Mouse (Mus musculus): ENCODE results near the gene Slc16a10. TPM values are rescaled to one million over a fixed set of nuclear protein-coding genes. Genes with fewer than 3 reads are reported as not detected.
A peak's percentile ranks its signal among the peaks of the same experiment; 100 is the strongest.

Gene Slc16a10
- polyA plus RNA-seq, 1 experiment from 2014 or later: 6.2 TPM

- 62% methylated on average over 3 of the region's 3 CpGs for WGBS
- Histone ChIP-seq H3K27ac (ENCODE audit: low read depth, low read length) (no peak overlapping the region), H3K9ac (ENCODE audit: low read length) (no peak overlapping the region), H3K4me1 (replicated peaks; ENCODE audit: control insufficient read depth, insufficient read depth, low read length) (no peaks in the 10 kb centered on the region), H3K4me3 (ENCODE audit: low read depth, low read length) (no peak overlapping the region), H3K36me3 (ENCODE audit: control insufficient read depth, insufficient read depth, low read length) (no peaks in the 10 kb centered on the region), H3K4me2 (ENCODE audit: low read depth, low read length, severe bottlenecking) (no peak overlapping the region), H3K9me3 (ENCODE audit: control insufficient read depth, low read length) (no peaks in the 10 kb centered on the region), H3K27me3 (ENCODE audit: control insufficient read depth, insufficient read depth, low read length) (no peaks in the 10 kb centered on the region)
- ATAC-seq (replicated peaks; ENCODE audit: low FRiP score) (no peak), DNase-seq (ENCODE audit: low spot score) (no peak)
Observed at GRCm38 (mm10) chr10:40053257-40053895, 88.7 kb downstream of the Slc16a10 start.

DNA sequence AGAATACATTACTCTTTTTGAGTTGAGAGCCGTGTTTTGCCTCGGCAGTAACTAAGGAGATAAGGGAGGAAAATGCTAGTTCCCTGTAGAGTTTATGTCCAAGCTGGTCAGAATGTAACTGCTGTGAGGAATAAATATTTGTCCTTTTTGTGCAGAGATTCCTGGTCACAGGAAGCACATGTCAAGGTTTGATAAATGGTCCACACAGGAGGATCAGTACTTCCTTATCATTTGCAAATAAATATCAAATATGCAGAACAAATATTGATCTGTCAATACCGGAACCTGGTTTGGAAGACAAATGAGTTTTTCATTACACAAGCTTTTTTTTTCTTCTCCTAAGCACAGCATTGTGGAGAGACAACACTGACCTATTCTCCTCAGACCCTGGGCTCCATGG lies 90.1 kb downstream of the Slc16a10 start:
- no peaks in the 10 kb centered on the region for H3K4me1 ChIP-seq (replicated peaks; ENCODE audit: control insufficient read depth, insufficient read depth, low read length)
- 86% methylated on average over 3 of the region's 3 CpGs for WGBS
- H3K4me2 ChIP-seq (ENCODE audit: low read depth, low read length, severe bottlenecking): no peak overlapping the region
- H3K9ac ChIP-seq (ENCODE audit: low read length): no peak overlapping the region
- no peaks in the 10 kb centered on the region for H3K27me3 ChIP-seq (ENCODE audit: control insufficient read depth, insufficient read depth, low read length)
- no peak overlapping the region for H3K4me3 ChIP-seq (ENCODE audit: low read depth, low read length)
- DNase-seq (ENCODE audit: low spot score) (peak; percentile 2), ATAC-seq (replicated peaks; ENCODE audit: low FRiP score) (no peak)
- H3K27ac ChIP-seq (ENCODE audit: low read depth, low read length): no peak overlapping the region
- H3K9me3 ChIP-seq (ENCODE audit: control insufficient read depth, low read length): no peaks in the 10 kb centered on the region
- H3K36me3 ChIP-seq (ENCODE audit: control insufficient read depth, insufficient read depth, low read length): no peaks in the 10 kb centered on the region

GRCm38 (mm10) chr10:40050763-40051162 lies 91.3 kb downstream of the Slc16a10 start:
- no peak for ATAC-seq (replicated peaks; ENCODE audit: low FRiP score)
- H3K9ac ChIP-seq (ENCODE audit: low read length): no peak overlapping the region
- 87% methylated on average over 2 of the region's 2 CpGs for WGBS

GRCm38 (mm10) chr10:40041339-40041738 lies 100.7 kb downstream of the Slc16a10 start:
- Histone ChIP-seq H3K4me1 (replicated peaks; ENCODE audit: control insufficient read depth, insufficient read depth, low read length) (no peaks in the 10 kb centered on the region), H3K4me3 (ENCODE audit: low read depth, low read length) (no peak overlapping the region), H3K36me3 (ENCODE audit: control insufficient read depth, insufficient read depth, low read length) (no peaks in the 10 kb centered on the region), H3K9me3 (ENCODE audit: control insufficient read depth, low read length) (no peaks in the 10 kb centered on the region), H3K27ac (ENCODE audit: low read depth, low read length) (no peak overlapping the region), H3K4me2 (ENCODE audit: low read depth, low read length, severe bottlenecking) (no peak overlapping the region), H3K9ac (ENCODE audit: low read length) (no peak overlapping the region), H3K27me3 (ENCODE audit: control insufficient read depth, insufficient read depth, low read length) (no peaks in the 10 kb centered on the region)
- DNase-seq (ENCODE audit: low spot score) (no peak), ATAC-seq (replicated peaks; ENCODE audit: low FRiP score) (no peak)
- WGBS: 17% methylated on average over 4 of the region's 4 CpGs

More at GRCm38 (mm10) chr10:40050763-40051162, 91.3 kb downstream of the Slc16a10 start:
- H3K27ac ChIP-seq (ENCODE audit: low read depth, low read length): no peak overlapping the region
- H3K9me3 ChIP-seq (ENCODE audit: control insufficient read depth, low read length): no peaks in the 10 kb centered on the region
- H3K4me3 ChIP-seq (ENCODE audit: low read depth, low read length): no peak overlapping the region
- no peaks in the 10 kb centered on the region for H3K36me3 ChIP-seq (ENCODE audit: control insufficient read depth, insufficient read depth, low read length)
- no peaks in the 10 kb centered on the region for H3K27me3 ChIP-seq (ENCODE audit: control insufficient read depth, insufficient read depth, low read length)
- no peak overlapping the region for H3K4me2 ChIP-seq (ENCODE audit: low read depth, low read length, severe bottlenecking)
- H3K4me1 ChIP-seq (replicated peaks; ENCODE audit: control insufficient read depth, insufficient read depth, low read length): no peaks in the 10 kb centered on the region
- DNase-seq (ENCODE audit: low spot score): no peak

DNA sequence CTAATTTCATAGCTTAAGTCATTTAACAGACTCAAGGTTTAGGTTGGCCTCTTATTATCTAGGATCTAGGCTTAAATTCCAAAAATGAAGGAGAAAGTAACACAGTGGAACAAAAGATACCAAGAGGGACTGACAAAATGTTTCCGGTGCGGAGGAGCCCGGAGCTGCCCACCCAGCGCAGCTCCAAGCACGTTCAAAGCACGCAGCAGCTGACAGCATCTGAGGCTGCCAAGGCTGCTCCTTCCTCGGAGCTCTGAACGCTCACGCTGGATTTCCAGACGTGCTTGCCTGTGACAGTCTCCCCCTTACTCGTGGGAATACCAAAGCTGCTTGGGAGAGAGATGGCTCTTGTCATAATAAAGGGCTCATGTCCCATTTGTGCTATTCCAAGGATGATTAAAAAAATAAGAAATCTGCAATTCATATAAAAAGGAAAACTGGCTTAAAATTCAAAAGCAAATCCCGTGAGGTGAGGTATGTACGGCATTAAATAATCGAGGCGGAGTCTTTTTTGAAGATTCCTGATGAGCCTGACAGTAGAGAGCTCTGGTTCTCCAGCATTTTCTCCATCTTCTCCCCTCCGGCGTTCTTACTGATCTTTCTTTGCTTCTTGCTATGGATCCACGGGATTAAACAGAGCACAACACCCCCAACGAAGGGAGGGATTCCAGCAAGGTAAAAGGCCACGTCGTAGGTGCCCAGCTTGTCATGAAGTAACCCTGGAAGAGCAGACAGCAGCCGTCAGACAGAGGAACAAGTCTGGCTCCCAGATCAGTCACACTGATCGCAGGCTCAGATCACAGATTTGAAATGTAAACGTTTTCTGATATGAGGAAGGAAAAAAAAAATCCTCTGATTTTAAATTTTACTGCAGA lies 105.1 kb downstream of the Slc16a10 start:
- H3K4me3 ChIP-seq (ENCODE audit: low read depth, low read length): no peak overlapping the region
- ATAC-seq (replicated peaks; ENCODE audit: low FRiP score) (no peak), DNase-seq (ENCODE audit: low spot score) (no peak)
- no peaks in the 10 kb centered on the region for H3K4me1 ChIP-seq (replicated peaks; ENCODE audit: control insufficient read depth, insufficient read depth, low read length)
- no peaks in the 10 kb centered on the region for H3K27me3 ChIP-seq (ENCODE audit: control insufficient read depth, insufficient read depth, low read length)
- no peak overlapping the region for H3K4me2 ChIP-seq (ENCODE audit: low read depth, low read length, severe bottlenecking)
- H3K36me3 ChIP-seq (ENCODE audit: control insufficient read depth, insufficient read depth, low read length): no peaks in the 10 kb centered on the region
- 81% methylated on average over 24 of the region's 24 CpGs for WGBS
- H3K9me3 ChIP-seq (ENCODE audit: control insufficient read depth, low read length): no peaks in the 10 kb centered on the region
- no peak overlapping the region for H3K27ac ChIP-seq (ENCODE audit: low read depth, low read length)
- no peak overlapping the region for H3K9ac ChIP-seq (ENCODE audit: low read length)

GRCm38 (mm10) chr10:40034956-40035355 lies 107.1 kb downstream of the Slc16a10 start:
- Histone ChIP-seq H3K27ac (ENCODE audit: low read depth, low read length) (no peak overlapping the region), H3K4me1 (replicated peaks; ENCODE audit: control insufficient read depth, insufficient read depth, low read length) (no peaks in the 10 kb centered on the region), H3K4me2 (ENCODE audit: low read depth, low read length, severe bottlenecking) (no peak overlapping the region), H3K27me3 (ENCODE audit: control insufficient read depth, insufficient read depth, low read length) (no peaks in the 10 kb centered on the region), H3K4me3 (ENCODE audit: low read depth, low read length) (no peak overlapping the region), H3K36me3 (ENCODE audit: control insufficient read depth, insufficient read depth, low read length) (no peaks in the 10 kb centered on the region), H3K9me3 (ENCODE audit: control insufficient read depth, low read length) (no peaks in the 10 kb centered on the region), H3K9ac (ENCODE audit: low read length) (no peak overlapping the region)
- DNase-seq (ENCODE audit: low spot score) (no peak), ATAC-seq (replicated peaks; ENCODE audit: low FRiP score) (no peak)
- WGBS: 89% methylated on average over 6 of the region's 6 CpGs

GRCm38 (mm10) chr10:40032897-40033296 lies 109.2 kb downstream of the Slc16a10 start:
- H3K36me3 ChIP-seq (ENCODE audit: control insufficient read depth, insufficient read depth, low read length): no peaks in the 10 kb centered on the region
- no peak for ATAC-seq (replicated peaks; ENCODE audit: low FRiP score)
- H3K4me3 ChIP-seq (ENCODE audit: low read depth, low read length): no peak overlapping the region
- WGBS: 84% methylated on average over 2 of the region's 2 CpGs
- H3K4me2 ChIP-seq (ENCODE audit: low read depth, low read length, severe bottlenecking): no peak overlapping the region
- H3K9me3 ChIP-seq (ENCODE audit: control insufficient read depth, low read length): no peaks in the 10 kb centered on the region
- DNase-seq (ENCODE audit: low spot score): no peak
- H3K27me3 ChIP-seq (ENCODE audit: control insufficient read depth, insufficient read depth, low read length): no peaks in the 10 kb centered on the region
- H3K9ac ChIP-seq (ENCODE audit: low read length): no peak overlapping the region
- H3K27ac ChIP-seq (ENCODE audit: low read depth, low read length): no peak overlapping the region
- H3K4me1 ChIP-seq (replicated peaks; ENCODE audit: control insufficient read depth, insufficient read depth, low read length): no peaks in the 10 kb centered on the region

DNA sequence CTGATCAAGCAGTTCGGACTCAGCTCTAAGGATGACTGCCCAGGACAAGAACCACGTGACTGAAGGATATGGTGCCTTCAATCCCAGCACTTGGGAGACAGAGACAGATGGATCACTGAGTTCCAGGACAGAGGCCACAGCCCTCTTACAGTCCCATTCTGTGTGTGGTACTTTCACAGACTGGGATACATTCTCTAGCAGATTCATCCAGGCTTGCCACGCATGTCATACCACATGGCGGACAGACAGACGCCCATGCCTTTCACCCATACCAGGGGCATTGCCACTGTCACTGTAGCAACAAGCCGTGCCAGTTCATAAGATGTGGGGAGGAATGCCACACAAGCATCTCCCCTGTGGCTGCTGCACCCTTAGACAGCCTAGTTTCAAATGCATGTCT lies 111.3 kb downstream of the Slc16a10 start:
- ATAC-seq (replicated peaks; ENCODE audit: low FRiP score): no peak
- no peaks in the 10 kb centered on the region for H3K9me3 ChIP-seq (ENCODE audit: control insufficient read depth, low read length)

More for the DNA sequence above, 111.3 kb downstream of the Slc16a10 start:
- Histone ChIP-seq H3K4me1 (replicated peaks; ENCODE audit: control insufficient read depth, insufficient read depth, low read length) (no peaks in the 10 kb centered on the region), H3K27ac (ENCODE audit: low read depth, low read length) (no peak overlapping the region), H3K27me3 (ENCODE audit: control insufficient read depth, insufficient read depth, low read length) (no peaks in the 10 kb centered on the region), H3K4me2 (ENCODE audit: low read depth, low read length, severe bottlenecking) (no peak overlapping the region), H3K4me3 (ENCODE audit: low read depth, low read length) (no peak overlapping the region), H3K36me3 (ENCODE audit: control insufficient read depth, insufficient read depth, low read length) (no peaks in the 10 kb centered on the region), H3K9ac (ENCODE audit: low read length) (no peak overlapping the region)
- DNase-seq (ENCODE audit: low spot score): no peak
- WGBS: 91% methylated on average over 6 of the region's 6 CpGs
